Mouse (Mus musculus): Measurements from ENCODE around the gene Slco2a1.

GRCm38 (mm10) chr9:103030041-103030440 is 41.5 kb downstream of the Slco2a1 start:
- no peak for TF ChIP-seq POLR2A (IDR thresholded peaks at IDR 0.05; ENCODE audit: borderline replicate concordance, insufficient read depth, low read length)
- no peak for TF ChIP-seq CTCF (IDR thresholded peaks at IDR 0.05; ENCODE audit: borderline replicate concordance, insufficient read depth, low read depth, low read length)

Measured in cerebellum, adult 2 months (tissue).